Mouse (Mus musculus): ENCODE results near the gene Zfp600. TPM values are rescaled to one million over a fixed set of nuclear protein-coding genes. Genes with fewer than 3 reads are reported as not detected.

Gene Zfp600
- polyA plus RNA-seq, 1 experiment = not detected

Other genes with a start within 250 kb of the Zfp600 start
- gene Zfp987, start 59.5 kb upstream of the Zfp600 start, polyA plus RNA-seq (2012; rRNA removed) = not detected in 2 replicates